Mouse (Mus musculus) C2C12 (cell line): ENCODE measurements around the gene Exoc3. TPM values are rescaled to one million over a fixed set of nuclear protein-coding genes. Genes with fewer than 3 reads are reported as not detected.

Source experiments
- H3K27me3 ChIP-seq: one replicate; pipeline ENCODE4 v1.6.1; 2011; ENCODE audit not compliant: control insufficient read depth, insufficient read depth, insufficient read length
- H3K36me3 ChIP-seq: one replicate; pipeline ENCODE4 v1.6.1; 2011; ENCODE audit not compliant: control insufficient read depth, insufficient read depth
- H3K4me3 ChIP-seq: one replicate; pipeline ENCODE4 v1.5.1; 2011; ENCODE audit warnings: mild to moderate bottlenecking, control low read depth; ENCODE audit not compliant: poor library complexity, insufficient read depth, severe bottlenecking
- H3K79me2 ChIP-seq: one replicate; pipeline ENCODE4 v1.6.1; 2011; ENCODE audit not compliant: control insufficient read depth, insufficient read depth
- H3K79me3 ChIP-seq: one replicate; pipeline ENCODE4 v1.6.1; 2011; ENCODE audit warnings: low read depth, control low read depth
- H3ac ChIP-seq: one replicate; pipeline ENCODE3; 2011; ENCODE audit warnings: low read depth; ENCODE audit not compliant: control insufficient read depth, insufficient read length
- CEBPB ChIP-seq: IDR thresholded peaks from one replicate; pipeline ENCODE4 v1.6.1; 2011; ENCODE audit warnings: low read depth, mild to moderate bottlenecking, control low read depth, moderate library complexity
- CTCF ChIP-seq: IDR thresholded peaks from one replicate; pipeline ENCODE4 v1.5.1; 2011; ENCODE audit not compliant: control insufficient read depth, insufficient read depth, insufficient read length
- FOSL1 ChIP-seq: IDR thresholded peaks from one replicate; pipeline ENCODE4 v1.8.0; 2011; ENCODE audit warnings: mild to moderate bottlenecking, low read length; ENCODE audit not compliant: poor library complexity, insufficient read depth, severe bottlenecking
- MAX ChIP-seq: IDR thresholded peaks from one replicate; pipeline ENCODE4 v1.6.1; 2011; ENCODE audit warnings: mild to moderate bottlenecking, control low read depth
- MYOD1 ChIP-seq: IDR thresholded peaks from one replicate; pipeline ENCODE4 v1.6.1; 2011; ENCODE audit warnings: low read depth; ENCODE audit not compliant: control insufficient read depth, insufficient read length
- MYOG ChIP-seq: IDR thresholded peaks from one replicate; pipeline ENCODE4 v1.6.1; 2011; ENCODE audit not compliant: control insufficient read depth, insufficient read length; ENCODE audit errors: extremely low read depth
- USF1 ChIP-seq: IDR thresholded peaks from one replicate; pipeline ENCODE4 v1.6.1; 2011; ENCODE audit warnings: low read depth, mild to moderate bottlenecking, control low read depth, moderate library complexity
- polyA plus RNA-seq: library from polyadenylated mRNA; unstranded; fragments of >200 nt; fragmentation: generic; extraction: Trizol; gene quantifications from one replicate; pipeline ENCODE4 v1.2.1, GENCODE M21; 2012; ENCODE audit warnings: missing spikeins

The Exoc3 gene
- polyA plus RNA-seq, 1 experiment: 22.8 TPM

GRCm38 (mm10) chr13:74218441-74218840, 9.9 kb upstream of the Exoc3 start:
- no peaks in the 10 kb centered on the region for H3K27me3 ChIP-seq
- no peaks in the 10 kb centered on the region for H3K79me3 ChIP-seq
- H3ac ChIP-seq: no peak overlapping the region
- no peaks in the 10 kb centered on the region for H3K79me2 ChIP-seq
- TF ChIP-seq MAX (no peak), MYOG (no peak), MYOD1 (no peak), FOSL1 (no peak), CEBPB (no peak), CTCF (no peak), USF1 (no peak)
- H3K36me3 ChIP-seq: peaks cover 4% of the 10 kb centered on the region
- no peak overlapping the region for H3K4me3 ChIP-seq

- no peaks in the 10 kb centered on the region for H3K79me3 ChIP-seq
- TF ChIP-seq MAX (no peak), MYOG (no peak), FOSL1 (no peak), CTCF (no peak), USF1 (no peak), MYOD1 (no peak), CEBPB (no peak)
These were observed 434 bp upstream of the Exoc3 start for GRCm38 (mm10) chr13:74208986-74209345.

DNA sequence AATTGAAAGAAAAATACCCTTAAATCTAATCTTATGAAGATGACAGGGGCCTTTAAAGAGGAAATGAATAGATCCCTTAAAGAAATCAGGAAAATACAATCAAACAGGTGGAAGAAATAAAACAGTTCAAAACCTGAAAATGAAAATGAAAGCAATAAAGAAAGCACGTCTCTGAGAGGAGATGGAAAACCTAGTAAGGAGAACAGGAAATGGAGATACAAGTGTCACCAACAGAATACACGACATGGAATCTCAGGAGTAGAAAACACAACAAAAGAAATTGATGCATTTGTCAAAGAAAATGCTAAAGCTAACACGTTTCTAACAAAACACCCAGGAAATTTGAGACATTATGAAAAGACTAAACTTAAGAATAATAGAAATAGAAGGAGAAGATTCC, 12.1 kb downstream of the Exoc3 start:
- Histone ChIP-seq H3K27me3 (no peaks in the 10 kb centered on the region), H3ac (no peak overlapping the region), H3K36me3 (peaks cover 33% of the 10 kb centered on the region), H3K79me3 (peaks cover 1% of the 10 kb centered on the region), H3K4me3 (no peak overlapping the region), H3K79me2 (no peaks in the 10 kb centered on the region)
- no peak for TF ChIP-seq MYOD1
- no peak for TF ChIP-seq CTCF
- no peak for TF ChIP-seq FOSL1
- no peak for TF ChIP-seq USF1
- no peak for TF ChIP-seq MAX
- TF ChIP-seq CEBPB: no peak
- TF ChIP-seq MYOG: no peak

More at GRCm38 (mm10) chr13:74208986-74209345, 434 bp upstream of the Exoc3 start:
- Histone ChIP-seq H3K27me3 (no peaks in the 10 kb centered on the region), H3K4me3 (peak overlapping the region; percentile 65), H3K36me3 (peaks cover 3% of the 10 kb centered on the region), H3ac (peak overlapping the region; percentile 44), H3K79me2 (peaks cover 18% of the 10 kb centered on the region)

- H3K4me3 ChIP-seq: no peak overlapping the region
- H3K79me2 ChIP-seq: no peaks in the 10 kb centered on the region
- H3K36me3 ChIP-seq: peaks cover 24% of the 10 kb centered on the region
- no peak for TF ChIP-seq MYOG
- TF ChIP-seq CEBPB: no peak
- no peak for TF ChIP-seq USF1
- TF ChIP-seq MYOD1: no peak
- H3K27me3 ChIP-seq: no peaks in the 10 kb centered on the region
- H3ac ChIP-seq: no peak overlapping the region
- H3K79me3 ChIP-seq: no peaks in the 10 kb centered on the region
These were observed 15.9 kb downstream of the Exoc3 start for GRCm38 (mm10) chr13:74192613-74193012.

DNA sequence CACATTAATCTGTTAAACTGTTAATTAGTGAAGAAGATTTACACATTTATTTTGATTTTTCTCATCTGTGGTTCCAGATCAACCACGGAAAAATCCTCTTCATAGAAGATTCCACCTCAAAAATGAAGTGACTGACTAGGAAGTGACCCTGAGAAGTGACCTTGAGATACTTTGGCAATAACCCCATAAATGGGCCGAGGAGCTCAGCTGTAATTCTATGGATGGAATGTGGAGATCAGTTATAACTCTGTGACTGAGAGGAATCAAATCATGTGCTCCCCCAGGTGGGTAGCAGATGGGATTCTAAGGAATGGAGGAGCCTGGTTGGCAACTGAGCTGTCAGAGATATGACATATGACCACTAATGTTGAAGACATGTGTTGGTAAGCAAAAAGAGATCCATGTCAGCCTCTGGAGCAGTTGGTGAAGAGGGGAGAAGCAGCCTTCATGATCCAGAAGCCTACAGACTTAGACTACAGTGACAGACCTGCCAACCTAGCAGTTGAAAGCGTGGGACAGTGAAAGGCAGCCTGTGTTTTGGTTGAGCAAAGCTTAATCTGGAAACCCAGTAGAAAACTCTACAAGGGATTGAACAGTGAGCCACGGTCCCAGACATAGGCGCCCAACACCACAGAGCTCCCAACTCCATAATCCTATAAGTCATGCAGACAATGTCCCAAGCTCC, 25.4 kb downstream of the Exoc3 start:
- Histone ChIP-seq H3K4me3 (no peak overlapping the region), H3ac (no peak overlapping the region), H3K79me3 (no peaks in the 10 kb centered on the region), H3K36me3 (peaks cover 22% of the 10 kb centered on the region), H3K27me3 (no peaks in the 10 kb centered on the region), H3K79me2 (no peaks in the 10 kb centered on the region)
- TF ChIP-seq USF1 (no peak), CTCF (no peak), MAX (no peak), FOSL1 (no peak), CEBPB (no peak), MYOD1 (no peak), MYOG (no peak)

- Histone ChIP-seq H3K79me2 (no peaks in the 10 kb centered on the region), H3K36me3 (peaks cover 30% of the 10 kb centered on the region), H3K79me3 (no peaks in the 10 kb centered on the region), H3ac (no peak overlapping the region), H3K27me3 (no peaks in the 10 kb centered on the region), H3K4me3 (no peak overlapping the region)
- no peak for TF ChIP-seq CTCF
- no peak for TF ChIP-seq CEBPB
- no peak for TF ChIP-seq MYOD1
- no peak for TF ChIP-seq FOSL1
- no peak for TF ChIP-seq USF1
- no peak for TF ChIP-seq MAX
- TF ChIP-seq MYOG: no peak
These were observed 36.5 kb downstream of the Exoc3 start for GRCm38 (mm10) chr13:74172036-74172435.
